Mouse (Mus musculus): ENCODE data around the gene Psmd13. TPM values are rescaled to one million over a fixed set of nuclear protein-coding genes. Genes with fewer than 3 reads are reported as not detected.

The Psmd13 gene
- total and polyA plus RNA-seq, 3 experiments, result 50.8 to 86.1 (median 72.6) TPM

- Histone ChIP-seq H3K36me3 (ENCODE audit: control insufficient read depth, insufficient read depth, low read length) (no peaks in the 10 kb centered on the region), H3K27me3 (ENCODE audit: control insufficient read depth, insufficient read depth, low read length) (no peaks in the 10 kb centered on the region), H3K4me3 (no peak overlapping the region), H3K4me1 (ENCODE audit: control insufficient read depth, insufficient read depth, low read length) (no peaks in the 10 kb centered on the region), H3K79me2 (replicated peaks; ENCODE audit: control insufficient read depth, insufficient read depth, low read length) (no peaks in the 10 kb centered on the region), H3K27ac (no peak overlapping the region), H3K9ac (ENCODE audit: low read depth, low read length) (no peak overlapping the region)
- DNase-seq, result no peak
- TF ChIP-seq CTCF (IDR thresholded peaks at IDR 0.05) (no peak), POLR2A (IDR thresholded peaks at IDR 0.05; ENCODE audit: insufficient read depth, low read depth, low read length) (no peak), EP300 (IDR thresholded peaks at IDR 0.05; ENCODE audit: insufficient read depth, low read depth, low read length) (no peak)
- WGBS, result 38% methylated on average over 3 of the region's 3 CpGs
- intact Hi-C loops (cut with DNase I), result no loop called here
Observed at GRCm38 (mm10) chr7:140912293-140912692, 30.5 kb downstream of the Psmd13 start.

DNA sequence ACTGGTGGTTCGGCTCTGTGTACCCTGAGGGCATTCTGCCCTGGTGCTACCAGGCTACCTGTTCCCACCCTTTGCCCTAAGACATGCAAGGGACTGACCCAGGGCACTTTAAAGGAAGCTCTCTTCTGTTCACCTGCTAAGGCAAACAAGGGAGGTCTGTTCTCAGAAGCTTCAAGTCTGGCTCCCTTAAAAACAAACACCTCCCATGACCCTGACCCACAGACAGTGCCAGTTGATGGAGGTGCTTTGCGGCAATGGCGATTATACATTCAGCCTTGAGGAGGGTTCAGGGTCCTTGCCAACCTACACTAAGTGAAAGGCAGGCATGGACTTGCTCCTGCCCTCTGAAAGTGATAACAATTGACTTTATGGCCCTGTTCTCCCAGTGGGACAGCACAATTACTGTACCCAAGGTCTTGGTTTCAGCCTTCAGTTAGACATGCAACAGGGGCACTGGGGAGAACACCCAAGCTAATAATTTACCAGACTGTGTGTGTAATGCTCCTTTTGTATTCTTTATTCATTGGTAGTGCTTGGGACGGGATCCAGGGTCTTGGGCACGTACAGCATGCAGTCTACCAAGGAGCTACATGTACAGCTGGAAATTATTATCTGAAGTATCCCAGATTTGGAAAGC lies 31.2 kb downstream of the Psmd13 start:
- WGBS, result 77% methylated on average over 5 of the region's 5 CpGs
- no peaks in the 10 kb centered on the region for H3K27me3 ChIP-seq (ENCODE audit: control insufficient read depth, insufficient read depth, low read length)
- intact Hi-C loops (cut with DNase I), result no loop called here
- H3K79me2 ChIP-seq (replicated peaks; ENCODE audit: control insufficient read depth, insufficient read depth, low read length), result no peaks in the 10 kb centered on the region
- no peaks in the 10 kb centered on the region for H3K36me3 ChIP-seq (ENCODE audit: control insufficient read depth, insufficient read depth, low read length)
- no peak overlapping the region for H3K9ac ChIP-seq (ENCODE audit: low read depth, low read length)
- no peak overlapping the region for H3K4me3 ChIP-seq
- H3K4me1 ChIP-seq (ENCODE audit: control insufficient read depth, insufficient read depth, low read length), result no peaks in the 10 kb centered on the region
- no peak overlapping the region for H3K27ac ChIP-seq
- DNase-seq, result no peak
- TF ChIP-seq CTCF (IDR thresholded peaks at IDR 0.05), result no peak

GRCm38 (mm10) chr7:140914031-140914690 lies 32.4 kb downstream of the Psmd13 start:
- Histone ChIP-seq H3K9ac (ENCODE audit: low read depth, low read length) (no peak overlapping the region), H3K27ac (no peak overlapping the region), H3K4me1 (ENCODE audit: control insufficient read depth, insufficient read depth, low read length) (no peaks in the 10 kb centered on the region), H3K79me2 (replicated peaks; ENCODE audit: control insufficient read depth, insufficient read depth, low read length) (no peaks in the 10 kb centered on the region), H3K27me3 (ENCODE audit: control insufficient read depth, insufficient read depth, low read length) (no peaks in the 10 kb centered on the region), H3K36me3 (ENCODE audit: control insufficient read depth, insufficient read depth, low read length) (no peaks in the 10 kb centered on the region), H3K4me3 (no peak overlapping the region)
- intact Hi-C loops (cut with DNase I), result no loop called here
- TF ChIP-seq POLR2A (IDR thresholded peaks at IDR 0.05; ENCODE audit: insufficient read depth, low read depth, low read length), result no peak
- WGBS, result 85% methylated on average over 8 of the region's 8 CpGs
- DNase-seq, result no peak

DNA sequence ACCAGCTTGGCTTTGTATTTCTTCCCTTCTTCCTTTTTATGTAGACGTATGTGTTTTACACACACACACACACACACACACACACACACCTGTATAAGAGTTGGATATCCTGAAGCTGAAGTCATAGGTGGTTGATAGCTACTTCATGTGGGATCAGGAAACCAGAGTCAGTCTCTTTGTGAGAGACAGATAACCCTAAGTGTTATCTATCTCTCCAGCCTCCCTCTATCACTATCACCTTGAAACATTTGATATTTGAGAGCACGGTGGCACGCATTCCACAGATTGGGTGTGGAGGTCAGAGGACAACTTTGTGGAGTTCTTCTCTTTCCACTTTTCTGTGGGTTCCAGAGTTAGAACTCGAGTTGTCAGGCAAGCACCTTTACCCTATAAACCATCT lies 38.1 kb downstream of the Psmd13 start:
- 39% methylated on average over 4 of the region's 4 CpGs for WGBS
- H3K4me3 ChIP-seq, result no peak overlapping the region
- intact Hi-C loops (cut with DNase I), result no loop called here

GRCm38 (mm10) chr7:140920418-140921029 lies 38.8 kb downstream of the Psmd13 start, which contains the start of gene Nlrp6:
Gene Nlrp6 (plus strand): TSS chr7:140920902.
- Histone ChIP-seq H3K79me2 (replicated peaks; ENCODE audit: control insufficient read depth, insufficient read depth, low read length) (no peaks in the 10 kb centered on the region), H3K4me3 (no peak within 1 kb of the TSS), H3K27me3 (ENCODE audit: control insufficient read depth, insufficient read depth, low read length) (peaks cover 18% of the 10 kb centered on the region), H3K4me1 (ENCODE audit: control insufficient read depth, insufficient read depth, low read length) (peaks cover 4% of the 10 kb centered on the region), H3K36me3 (ENCODE audit: control insufficient read depth, insufficient read depth, low read length) (no peaks in the 10 kb centered on the region), H3K9ac (ENCODE audit: low read depth, low read length) (no peak within 1 kb of the TSS), H3K27ac (no peak within 1 kb of the TSS)
- intact Hi-C loops (cut with DNase I), result no loop called here
- 74% methylated on average over 8 of the region's 8 CpGs for WGBS
- TF ChIP-seq CTCF (IDR thresholded peaks at IDR 0.05) (no peak), EP300 (IDR thresholded peaks at IDR 0.05; ENCODE audit: insufficient read depth, low read depth, low read length) (no peak), POLR2A (IDR thresholded peaks at IDR 0.05; ENCODE audit: insufficient read depth, low read depth, low read length) (no peak)
- no peak for DNase-seq

More for the DNA sequence above, 38.1 kb downstream of the Psmd13 start:
- DNase-seq, result no peak
- H3K4me1 ChIP-seq (ENCODE audit: control insufficient read depth, insufficient read depth, low read length), result peaks cover 4% of the 10 kb centered on the region
- H3K27me3 ChIP-seq (ENCODE audit: control insufficient read depth, insufficient read depth, low read length), result peaks cover 18% of the 10 kb centered on the region
- no peaks in the 10 kb centered on the region for H3K36me3 ChIP-seq (ENCODE audit: control insufficient read depth, insufficient read depth, low read length)
- TF ChIP-seq CTCF (IDR thresholded peaks at IDR 0.05), result no peak
- no peak for TF ChIP-seq POLR2A (IDR thresholded peaks at IDR 0.05; ENCODE audit: insufficient read depth, low read depth, low read length)
- no peak for TF ChIP-seq EP300 (IDR thresholded peaks at IDR 0.05; ENCODE audit: insufficient read depth, low read depth, low read length)
- no peak overlapping the region for H3K9ac ChIP-seq (ENCODE audit: low read depth, low read length)
- H3K79me2 ChIP-seq (replicated peaks; ENCODE audit: control insufficient read depth, insufficient read depth, low read length), result no peaks in the 10 kb centered on the region
- no peak overlapping the region for H3K27ac ChIP-seq

Measured in heart, adult 2 months (tissue).